Mouse (Mus musculus): ENCODE results near the gene Olfml2b. TPM values are rescaled to one million over a fixed set of nuclear protein-coding genes. Genes with fewer than 3 reads are reported as not detected.

Olfml2b gene
- total and polyA plus RNA-seq, 3 experiments, result 0.05 TPM; not detected in 2

- Histone ChIP-seq H3K4me1 (ENCODE audit: insufficient read depth, low read depth, low read length) (no peaks in the 10 kb centered on the region), H3K27me3 (ENCODE audit: insufficient read depth, low read length) (peaks cover 43% of the 10 kb centered on the region), H3K36me3 (replicated peaks) (no peaks in the 10 kb centered on the region), H3K9me3 (replicated peaks) (no peaks in the 10 kb centered on the region), H3K4me3 (ENCODE audit: low read depth, low read length) (no peak overlapping the region)
- ATAC-seq (ENCODE audit: extremely low read depth, insufficient number of reproducible peaks, low FRiP score, poor library complexity, severe bottlenecking) (no peak), DNase-seq (ENCODE audit: low spot score) (no peak)
- TF ChIP-seq GATA1 (IDR thresholded peaks at IDR 0.05; ENCODE audit: borderline replicate concordance, low read length) (no peak), GATA2 (IDR thresholded peaks at IDR 0.05; ENCODE audit: borderline replicate concordance, low read depth, low read length) (no peak), CTCF (IDR thresholded peaks at IDR 0.05; ENCODE audit: low read depth, low read length) (no peak), TAL1 (conservative IDR thresholded peaks at IDR 0.05; ENCODE audit: low read depth, low read length) (no peak), POLR2AphosphoS5 (IDR thresholded peaks at IDR 0.05; ENCODE audit: insufficient replicate concordance, low read depth, low read length) (no peak)
Observed at GRCm38 (mm10) chr1:170651989-170652740, 7.8 kb downstream of the Olfml2b start.

GRCm38 (mm10) chr1:170655280-170655917 is 11.1 kb downstream of the Olfml2b start:
- no peaks in the 10 kb centered on the region for H3K36me3 ChIP-seq (replicated peaks)
- H3K27me3 ChIP-seq (ENCODE audit: insufficient read depth, low read length), result peaks cover 36% of the 10 kb centered on the region
- no peak overlapping the region for H3K4me3 ChIP-seq (ENCODE audit: low read depth, low read length)
- no peaks in the 10 kb centered on the region for H3K9me3 ChIP-seq (replicated peaks)
- DNase-seq (ENCODE audit: low spot score) (no peak), ATAC-seq (ENCODE audit: extremely low read depth, insufficient number of reproducible peaks, low FRiP score, poor library complexity, severe bottlenecking) (no peak)
- H3K4me1 ChIP-seq (ENCODE audit: insufficient read depth, low read depth, low read length), result no peaks in the 10 kb centered on the region
- TF ChIP-seq GATA2 (IDR thresholded peaks at IDR 0.05; ENCODE audit: borderline replicate concordance, low read depth, low read length) (no peak), TAL1 (conservative IDR thresholded peaks at IDR 0.05; ENCODE audit: low read depth, low read length) (no peak), CTCF (IDR thresholded peaks at IDR 0.05; ENCODE audit: low read depth, low read length) (no peak), GATA1 (IDR thresholded peaks at IDR 0.05; ENCODE audit: borderline replicate concordance, low read length) (no peak), POLR2AphosphoS5 (IDR thresholded peaks at IDR 0.05; ENCODE audit: insufficient replicate concordance, low read depth, low read length) (no peak)

GRCm38 (mm10) chr1:170656518-170657227 is 12.3 kb downstream of the Olfml2b start:
- no peak for ATAC-seq (ENCODE audit: extremely low read depth, insufficient number of reproducible peaks, low FRiP score, poor library complexity, severe bottlenecking)
- TF ChIP-seq GATA2 (IDR thresholded peaks at IDR 0.05; ENCODE audit: borderline replicate concordance, low read depth, low read length), result no peak
- TF ChIP-seq GATA1 (IDR thresholded peaks at IDR 0.05; ENCODE audit: borderline replicate concordance, low read length), result no peak
- no peak for TF ChIP-seq POLR2AphosphoS5 (IDR thresholded peaks at IDR 0.05; ENCODE audit: insufficient replicate concordance, low read depth, low read length)
- TF ChIP-seq CTCF (IDR thresholded peaks at IDR 0.05; ENCODE audit: low read depth, low read length), result no peak
- no peak for TF ChIP-seq TAL1 (conservative IDR thresholded peaks at IDR 0.05; ENCODE audit: low read depth, low read length)

GRCm38 (mm10) chr1:170657228-170657521 is 12.8 kb downstream of the Olfml2b start:
- ATAC-seq (ENCODE audit: extremely low read depth, insufficient number of reproducible peaks, low FRiP score, poor library complexity, severe bottlenecking), result no peak
- no peaks in the 10 kb centered on the region for H3K36me3 ChIP-seq (replicated peaks)
- H3K9me3 ChIP-seq (replicated peaks), result no peaks in the 10 kb centered on the region
- no peak for DNase-seq (ENCODE audit: low spot score)
- peaks cover 33% of the 10 kb centered on the region for H3K27me3 ChIP-seq (ENCODE audit: insufficient read depth, low read length)
- TF ChIP-seq POLR2AphosphoS5 (IDR thresholded peaks at IDR 0.05; ENCODE audit: insufficient replicate concordance, low read depth, low read length), result no peak
- TF ChIP-seq GATA2 (IDR thresholded peaks at IDR 0.05; ENCODE audit: borderline replicate concordance, low read depth, low read length), result no peak
- no peak for TF ChIP-seq TAL1 (conservative IDR thresholded peaks at IDR 0.05; ENCODE audit: low read depth, low read length)
- TF ChIP-seq CTCF (IDR thresholded peaks at IDR 0.05; ENCODE audit: low read depth, low read length), result no peak
- TF ChIP-seq GATA1 (IDR thresholded peaks at IDR 0.05; ENCODE audit: borderline replicate concordance, low read length), result no peak
- no peaks in the 10 kb centered on the region for H3K4me1 ChIP-seq (ENCODE audit: insufficient read depth, low read depth, low read length)
- no peak overlapping the region for H3K4me3 ChIP-seq (ENCODE audit: low read depth, low read length)

More at GRCm38 (mm10) chr1:170656518-170657227, 12.3 kb downstream of the Olfml2b start:
- no peak overlapping the region for H3K4me3 ChIP-seq (ENCODE audit: low read depth, low read length)
- DNase-seq (ENCODE audit: low spot score), result no peak
- H3K27me3 ChIP-seq (ENCODE audit: insufficient read depth, low read length), result peaks cover 36% of the 10 kb centered on the region
- H3K36me3 ChIP-seq (replicated peaks), result no peaks in the 10 kb centered on the region
- no peaks in the 10 kb centered on the region for H3K9me3 ChIP-seq (replicated peaks)
- no peaks in the 10 kb centered on the region for H3K4me1 ChIP-seq (ENCODE audit: insufficient read depth, low read depth, low read length)

GRCm38 (mm10) chr1:170657643-170658314 is 13.4 kb downstream of the Olfml2b start:
- no peak overlapping the region for H3K4me3 ChIP-seq (ENCODE audit: low read depth, low read length)
- peaks cover 33% of the 10 kb centered on the region for H3K27me3 ChIP-seq (ENCODE audit: insufficient read depth, low read length)
- TF ChIP-seq CTCF (IDR thresholded peaks at IDR 0.05; ENCODE audit: low read depth, low read length) (no peak), GATA1 (IDR thresholded peaks at IDR 0.05; ENCODE audit: borderline replicate concordance, low read length) (no peak), TAL1 (conservative IDR thresholded peaks at IDR 0.05; ENCODE audit: low read depth, low read length) (no peak), POLR2AphosphoS5 (IDR thresholded peaks at IDR 0.05; ENCODE audit: insufficient replicate concordance, low read depth, low read length) (no peak), GATA2 (IDR thresholded peaks at IDR 0.05; ENCODE audit: borderline replicate concordance, low read depth, low read length) (no peak)
- H3K4me1 ChIP-seq (ENCODE audit: insufficient read depth, low read depth, low read length), result no peaks in the 10 kb centered on the region
- no peaks in the 10 kb centered on the region for H3K9me3 ChIP-seq (replicated peaks)
- DNase-seq (ENCODE audit: low spot score), result no peak
- ATAC-seq (ENCODE audit: extremely low read depth, insufficient number of reproducible peaks, low FRiP score, poor library complexity, severe bottlenecking), result no peak
- H3K36me3 ChIP-seq (replicated peaks), result no peaks in the 10 kb centered on the region
